Mouse (Mus musculus): Measurements from ENCODE around the gene Cpz. TPM values are rescaled to one million over a fixed set of nuclear protein-coding genes. Genes with fewer than 3 reads are reported as not detected.
A peak's percentile ranks its signal among the peaks of the same experiment; 100 is the strongest.

Cpz gene
- total RNA-seq (2022), result under 1 TPM in 1 of 4 experiments, not detected in 3; 0.47 TPM

DNA sequence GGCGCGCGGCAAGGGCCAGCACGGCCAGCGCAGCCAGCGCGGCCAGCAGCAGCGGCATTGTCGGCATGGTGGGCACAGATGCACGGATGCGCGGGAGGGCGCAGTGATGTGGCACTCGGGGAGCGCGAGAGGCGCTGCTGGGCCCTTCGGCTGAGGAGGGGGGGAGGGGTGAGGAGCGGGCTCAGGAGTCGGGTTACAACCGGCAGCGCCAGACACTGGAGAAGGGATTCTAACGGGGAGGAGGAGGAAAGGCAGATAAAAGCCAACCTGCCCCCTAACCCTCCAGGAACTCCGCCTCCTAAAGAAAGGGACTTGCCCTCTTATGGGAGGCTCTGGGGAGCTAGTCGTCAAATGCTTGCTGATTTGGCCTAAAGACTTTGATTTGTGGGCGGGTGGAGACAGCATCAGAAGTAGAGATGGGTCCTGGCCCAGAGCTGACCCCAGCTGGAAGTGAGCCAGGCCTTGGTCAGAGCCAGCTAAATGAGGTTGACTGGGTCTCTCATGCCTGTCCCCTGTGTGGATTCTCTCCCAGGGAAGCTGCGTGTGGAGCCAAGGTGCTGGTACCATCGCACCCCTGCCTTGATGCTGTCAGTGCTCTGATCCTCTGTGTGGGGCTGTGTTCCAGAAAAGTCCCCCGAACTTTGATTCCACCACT lies at the start of gene Cpz:
TSS of gene Cpz (minus strand) at position 230 of the 655 bp plus-strand sequence.
- DNase-seq (ENCODE audit: low spot score in 2 of 2), result no peak

DNA sequence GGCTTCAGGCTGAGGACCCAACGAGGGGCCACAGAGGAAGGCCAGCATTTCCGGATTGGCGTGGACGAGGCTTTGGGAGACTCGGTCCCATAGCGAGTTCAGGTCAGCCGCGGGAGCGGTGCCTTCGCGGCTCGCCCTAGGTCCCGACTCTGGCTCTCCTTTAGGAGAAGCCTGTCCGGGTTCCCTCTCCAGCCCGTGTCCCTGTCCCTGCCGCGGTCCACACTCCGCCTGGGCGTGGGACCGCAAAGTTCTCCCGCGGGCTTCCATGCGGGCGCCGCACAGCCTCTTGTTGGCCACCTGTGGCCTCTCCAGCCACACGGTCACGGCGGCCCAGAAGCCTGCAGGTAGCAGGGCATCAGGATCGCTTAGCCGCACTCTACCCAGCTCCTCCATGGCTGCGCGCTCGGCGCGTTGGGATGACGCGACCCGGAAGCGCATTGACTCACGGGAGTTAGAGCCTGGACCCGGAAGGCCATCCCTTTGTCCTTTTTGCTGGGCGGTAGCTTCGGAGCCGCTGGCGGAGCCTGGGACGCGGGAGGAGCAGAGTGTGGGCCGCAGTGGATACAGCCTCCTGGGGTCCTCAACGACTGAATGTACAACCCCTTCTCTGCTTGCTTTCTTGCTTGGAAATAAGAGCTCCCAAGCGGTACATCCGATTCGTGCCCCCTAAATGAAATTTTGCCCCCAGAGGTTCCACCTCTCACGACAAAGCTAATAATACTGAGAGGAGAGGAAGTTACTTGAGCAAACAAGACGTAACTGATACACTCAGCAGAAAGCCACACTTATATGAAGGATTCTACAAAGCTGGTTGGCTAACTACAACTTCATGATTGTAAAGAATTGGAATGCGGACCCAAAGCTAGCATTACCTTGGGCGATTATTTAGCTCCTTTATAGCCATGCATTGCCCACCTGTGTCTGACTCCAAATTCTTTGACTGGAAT lies 49.4 kb upstream of the Cpz start, which contains the start of gene Trmt44:
TSS of gene Trmt44 (minus strand) at position 418 of the 947 bp plus-strand sequence.
- DNase-seq (ENCODE audit: low spot score in 2 of 2), result peak; percentile 88 to 91

- DNase-seq (ENCODE audit: low spot score in 2 of 2), result no peak
Observed at GRCm38 (mm10) chr5:35571546-35571945, 46.0 kb upstream of the Cpz start.

- DNase-seq (ENCODE audit: low spot score in 2 of 2), result no peak
Observed at GRCm38 (mm10) chr5:35566632-35567031, 41.1 kb upstream of the Cpz start.

- DNase-seq (ENCODE audit: low spot score in 2 of 2), result no peak
Observed at GRCm38 (mm10) chr5:35565217-35565616, 39.7 kb upstream of the Cpz start.

GRCm38 (mm10) chr5:35563449-35563848 lies 38.0 kb upstream of the Cpz start:
- peak in 1 of 2 experiments; percentile 73 for DNase-seq (ENCODE audit: low spot score in 2 of 2)

DNA sequence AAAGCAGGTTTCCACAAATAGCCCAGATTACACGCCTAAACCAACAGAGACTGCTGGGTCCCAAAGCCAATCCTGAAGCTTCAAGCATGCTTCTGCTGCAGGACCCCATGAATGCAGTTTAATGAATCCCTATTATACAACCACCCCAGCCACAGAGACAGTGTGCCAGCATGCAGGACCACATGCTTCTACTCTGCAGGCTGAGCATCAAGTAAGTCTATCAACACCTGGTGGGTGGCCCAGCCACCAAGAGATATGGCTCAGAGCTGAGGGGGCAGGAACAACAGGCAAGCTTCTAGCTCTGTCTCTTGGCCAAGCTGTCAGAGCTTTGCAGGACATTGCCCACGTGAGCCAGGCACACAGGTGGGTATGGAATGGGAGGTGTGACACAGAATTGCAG lies 37.1 kb upstream of the Cpz start:
- DNase-seq (ENCODE audit: low spot score in 2 of 2), result no peak

- no peak for DNase-seq (ENCODE audit: low spot score in 2 of 2)
Observed at GRCm38 (mm10) chr5:35559447-35559846, 33.9 kb upstream of the Cpz start.

DNA sequence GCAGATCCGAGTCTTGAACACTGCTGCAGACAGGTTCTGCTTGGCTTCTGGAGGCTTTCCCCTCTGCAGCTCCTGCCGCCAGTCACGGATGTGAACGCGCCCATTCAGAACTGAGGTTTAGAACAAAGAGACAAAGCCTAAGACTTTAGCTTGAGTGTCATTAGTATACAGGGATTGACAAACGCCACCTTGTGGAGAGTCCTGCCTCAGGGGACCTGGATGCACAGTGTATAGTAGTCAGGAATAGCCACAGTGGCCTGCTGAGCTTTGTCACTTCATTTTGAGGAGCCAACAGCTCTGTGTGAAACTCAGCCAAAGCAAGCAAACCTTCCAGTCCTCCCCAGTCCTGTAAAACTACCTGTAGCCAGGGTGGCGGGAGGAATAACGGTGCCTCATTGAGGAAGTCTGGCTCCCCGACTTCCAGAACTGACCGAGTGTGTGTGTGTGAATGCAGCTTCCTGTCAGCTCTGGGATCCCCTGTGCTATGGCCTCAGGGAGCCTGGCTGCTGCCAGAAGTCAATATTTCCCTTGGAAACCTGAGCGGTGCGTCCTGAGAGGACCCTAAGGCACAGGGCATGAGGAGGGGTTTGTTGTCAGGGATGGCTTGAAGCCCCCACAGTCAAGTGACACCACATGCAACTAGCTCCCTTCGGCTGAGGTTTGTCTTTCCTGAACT lies 32.6 kb upstream of the Cpz start:
- DNase-seq (ENCODE audit: low spot score in 2 of 2), result no peak

- no peak for DNase-seq (ENCODE audit: low spot score in 2 of 2)
Observed at GRCm38 (mm10) chr5:35556393-35556792, 30.9 kb upstream of the Cpz start.

DNA sequence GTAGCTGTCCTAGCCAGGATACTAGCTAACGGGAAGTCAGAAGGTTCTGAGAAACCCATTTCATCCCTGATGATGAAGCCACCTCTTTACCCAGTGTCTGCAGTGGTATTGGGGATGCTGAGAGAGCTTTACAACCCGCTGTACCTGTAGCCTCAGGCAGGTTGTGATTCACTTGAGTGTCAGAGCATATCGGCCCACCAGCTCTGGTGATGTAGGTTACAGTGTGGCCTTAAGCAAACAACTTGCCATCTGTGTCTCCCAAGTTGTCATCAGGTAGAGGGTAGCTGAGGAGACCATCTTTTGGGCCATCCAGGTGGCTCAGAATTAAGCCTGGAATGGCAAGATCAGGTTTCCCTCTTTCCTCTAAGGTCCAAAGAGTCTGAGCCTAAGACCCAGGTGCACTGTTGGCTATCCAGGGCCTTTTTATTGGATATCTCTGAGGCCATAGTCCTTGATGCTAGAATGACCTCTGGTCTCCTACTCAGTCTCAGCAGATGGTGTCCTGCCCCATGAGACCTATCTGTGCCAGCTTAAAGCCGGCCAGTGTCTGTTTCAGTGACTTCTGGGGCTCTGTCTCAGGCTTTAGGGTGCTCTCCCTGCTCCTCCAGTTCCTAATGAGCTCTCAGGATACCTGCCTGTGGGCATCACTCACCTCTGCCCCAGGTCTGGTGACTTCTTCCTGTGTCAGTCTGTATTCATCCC lies 27.5 kb upstream of the Cpz start:
- DNase-seq (ENCODE audit: low spot score in 2 of 2), result no peak

DNA sequence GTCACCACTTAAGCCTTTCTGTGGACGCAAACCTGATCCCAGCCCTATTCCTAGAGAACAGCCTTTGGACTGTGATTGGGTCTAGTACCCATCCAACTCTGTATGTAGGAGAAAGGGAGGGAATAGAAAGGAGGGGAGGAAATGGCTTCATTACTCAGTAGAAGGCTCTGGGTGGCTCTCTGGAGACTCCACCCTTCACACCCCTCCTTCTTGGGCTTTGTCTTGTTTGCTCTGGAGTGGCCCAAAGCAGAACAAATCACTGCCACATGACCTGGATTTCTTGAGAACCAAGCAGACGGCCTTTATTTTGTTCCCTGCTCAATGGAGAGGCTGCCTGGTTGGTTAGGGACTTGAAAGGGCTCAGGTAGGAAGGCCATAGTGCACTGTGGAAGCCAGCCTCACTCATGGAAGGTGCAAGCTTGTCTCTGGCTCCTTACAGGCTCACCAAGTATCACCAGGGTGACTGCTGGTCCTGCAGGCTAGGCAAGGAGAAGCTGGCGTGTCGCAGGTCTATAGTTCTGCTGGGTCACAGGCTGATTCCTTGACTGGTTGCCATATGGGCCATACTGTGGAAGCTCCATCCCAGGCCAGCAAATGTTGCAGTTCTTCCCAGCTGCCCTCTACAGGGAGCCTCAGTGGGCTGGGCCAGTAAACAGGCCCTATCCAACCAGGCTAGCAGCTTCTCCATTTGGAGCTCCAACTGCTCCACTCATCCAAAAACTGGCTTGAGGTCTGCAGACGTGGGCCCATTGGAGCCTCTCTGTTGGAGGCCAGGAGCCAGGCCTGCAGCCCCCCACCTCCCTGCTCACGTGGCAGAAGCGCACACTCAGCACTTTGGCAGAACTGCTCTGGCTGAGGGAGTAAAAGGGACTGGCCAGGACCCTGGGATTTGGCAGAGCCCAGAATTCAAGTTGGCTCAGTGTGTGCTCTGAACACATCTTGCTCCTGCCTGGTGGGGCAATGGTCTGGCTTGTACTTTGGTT lies 26.6 kb upstream of the Cpz start:
- DNase-seq (ENCODE audit: low spot score in 2 of 2), result no peak

GRCm38 (mm10) chr5:35546127-35546526 lies 20.6 kb upstream of the Cpz start:
- DNase-seq (ENCODE audit: low spot score in 2 of 2), result no peak

DNA sequence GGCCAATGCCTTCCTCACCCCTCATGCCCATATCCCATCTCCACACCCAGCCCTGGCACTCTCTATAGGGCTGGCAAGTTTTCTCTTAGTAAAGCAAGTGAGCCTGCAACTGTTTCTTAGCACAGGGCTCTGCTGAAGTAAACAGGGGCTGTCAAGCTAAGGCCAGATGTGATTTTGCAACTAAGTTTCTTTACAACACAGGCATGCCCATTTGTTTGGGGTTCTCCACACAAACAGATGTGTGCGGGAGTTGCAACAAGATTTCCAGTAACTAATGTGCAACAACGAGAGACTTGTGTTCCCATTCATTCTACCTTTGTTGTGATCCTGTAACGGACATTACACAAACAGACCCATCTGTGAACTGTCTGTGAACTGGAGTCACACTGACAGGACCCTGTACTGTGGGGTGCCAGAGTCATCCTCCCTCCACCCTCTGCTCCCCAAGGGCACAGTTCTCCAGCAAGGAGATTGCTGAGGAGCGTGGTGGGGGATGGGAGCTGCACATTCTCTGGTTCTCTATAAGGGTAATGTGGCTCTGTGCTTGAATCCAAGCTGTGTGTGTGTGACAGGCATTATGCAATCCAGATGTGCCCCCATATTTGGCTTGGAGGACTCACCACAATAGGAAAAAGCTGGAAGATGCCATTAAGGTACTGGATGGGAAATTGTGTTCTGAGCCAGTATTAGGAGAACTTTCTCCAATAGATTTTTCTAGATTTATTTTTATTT lies 15.7 kb upstream of the Cpz start:
- no peak for DNase-seq (ENCODE audit: low spot score in 2 of 2)

GRCm38 (mm10) chr5:35540555-35540954 lies 15.1 kb upstream of the Cpz start:
- DNase-seq (ENCODE audit: low spot score in 2 of 2), result no peak

DNA sequence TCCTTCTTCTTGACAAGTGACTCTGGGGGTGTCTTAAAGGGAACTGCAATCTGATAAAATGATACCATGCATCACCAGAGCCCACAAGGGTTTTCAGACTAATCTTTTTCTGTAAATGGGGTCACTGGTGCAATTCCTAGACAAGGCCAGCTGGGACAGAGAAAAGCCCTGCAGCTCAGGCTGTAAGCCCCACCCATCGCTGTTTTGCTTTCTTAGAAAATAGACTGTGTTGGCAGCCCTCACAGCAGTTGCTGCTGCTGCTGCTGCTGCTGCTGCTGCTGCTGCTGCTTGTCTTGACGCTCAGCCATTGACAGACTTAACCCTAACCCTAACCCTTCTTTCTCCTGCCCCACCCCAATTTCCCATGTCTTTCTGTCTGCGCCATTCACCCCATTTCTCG lies 14.1 kb upstream of the Cpz start:
- no peak for DNase-seq (ENCODE audit: low spot score in 2 of 2)

- DNase-seq (ENCODE audit: low spot score in 2 of 2), result no peak
Observed at GRCm38 (mm10) chr5:35538022-35538421, 12.5 kb upstream of the Cpz start.

GRCm38 (mm10) chr5:35537474-35537873 lies 12.0 kb upstream of the Cpz start:
- DNase-seq (ENCODE audit: low spot score in 2 of 2), result no peak

DNA sequence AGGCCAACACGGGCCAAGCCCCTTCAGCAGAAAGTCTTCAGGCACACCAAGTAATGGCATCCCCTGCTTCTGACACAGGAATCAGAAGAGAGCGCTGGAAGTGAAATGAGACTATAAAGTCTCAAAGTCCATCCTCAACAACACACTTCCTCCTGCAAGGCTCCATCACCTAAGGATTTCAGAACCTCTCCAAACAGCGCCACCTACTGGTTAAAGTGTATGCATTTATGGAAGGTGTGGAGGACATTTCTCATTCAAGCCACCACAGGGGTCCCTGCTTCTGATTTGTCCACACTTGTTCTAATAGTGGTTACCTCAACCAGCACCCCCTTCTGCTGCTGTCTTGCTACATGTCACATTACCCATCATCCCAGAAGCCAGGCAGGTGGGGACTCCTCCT lies 10.8 kb upstream of the Cpz start:
- no peak for DNase-seq (ENCODE audit: low spot score in 2 of 2)
